Mouse (Mus musculus) ES-E14 (cell line): ENCODE measurements around the gene Gm20441. TPM values are rescaled to one million over a fixed set of nuclear protein-coding genes. Genes with fewer than 3 reads are reported as not detected.

ENCODE experiments used
- DNase-seq: peaks from one replicate; pipeline ENCODE4 v3.0.0-alpha.2; 2013; ENCODE audit warnings: low read depth, low spot score
- H3K27ac ChIP-seq: 2 replicates; pipeline ENCODE4 v1.5.1; 2012; ENCODE audit warnings: low read depth, mild to moderate bottlenecking, low read length, moderate library complexity, mixed read lengths; ENCODE audit not compliant: poor library complexity, insufficient read depth, severe bottlenecking
- H3K36me3 ChIP-seq: 2 replicates; pipeline ENCODE4 v1.6.1; 2012; ENCODE audit warnings: mild to moderate bottlenecking, low read length, moderate library complexity, mixed read lengths; ENCODE audit not compliant: control insufficient read depth, poor library complexity, insufficient read depth, severe bottlenecking
- H3K4me1 ChIP-seq, 2 experiments: fragments of 150-350 bp in 1 of 2; sonication (generic) in 1 of 2; 2 replicates each; pipeline ENCODE4 v1.6.1; 2012; ENCODE audit warnings: low read length in 2 of 2, mild to moderate bottlenecking in 1 of 2, mixed read lengths in 1 of 2; ENCODE audit not compliant: control insufficient read depth in 2 of 2, insufficient read depth in 2 of 2, poor library complexity in 1 of 2
- H3K4me3 ChIP-seq, 2 experiments: fragments of 150-350 bp in 1 of 2; sonication (generic) in 1 of 2; 2 replicates each; pipeline ENCODE4 v1.5.1; 2012; ENCODE audit warnings: low read length in 2 of 2, low read depth in 1 of 2, mild to moderate bottlenecking in 1 of 2, mixed read lengths in 1 of 2; ENCODE audit not compliant: insufficient read depth in 1 of 2, poor library complexity in 1 of 2, severe bottlenecking in 1 of 2
- H3K9ac ChIP-seq: 2 replicates; pipeline ENCODE4 v1.6.1; 2012; ENCODE audit warnings: low read depth, mild to moderate bottlenecking, low read length, mixed read lengths; ENCODE audit not compliant: poor library complexity, insufficient read depth, severe bottlenecking
- H3K9me3 ChIP-seq: fragments of 150-350 bp; sonication (generic); 2 replicates; pipeline ENCODE4 v1.6.1; 2012; ENCODE audit warnings: low read depth, mild to moderate bottlenecking, low read length; ENCODE audit not compliant: control insufficient read depth, insufficient read depth
- CHD2 ChIP-seq: IDR thresholded peaks from 2 replicates; pipeline ENCODE4 v1.6.1; 2014; ENCODE audit warnings: mild to moderate bottlenecking, low read depth, low read length, inconsistent platforms
- HCFC1 ChIP-seq: IDR thresholded peaks from 2 replicates; pipeline ENCODE4 v1.6.1; 2012; ENCODE audit warnings: low read length, inconsistent platforms, borderline replicate concordance; ENCODE audit not compliant: insufficient read depth
- MAFK ChIP-seq: IDR thresholded peaks from 2 replicates; pipeline ENCODE4 v1.6.1; 2014; ENCODE audit warnings: mild to moderate bottlenecking, low read depth, low read length, inconsistent platforms; ENCODE audit not compliant: insufficient read depth
- ZC3H11A ChIP-seq: IDR thresholded peaks from 2 replicates; pipeline ENCODE4 v1.6.1; 2012; ENCODE audit warnings: low read depth, mild to moderate bottlenecking, inconsistent platforms, low read length, borderline replicate concordance
- ZNF384 ChIP-seq: IDR thresholded peaks from 2 replicates; pipeline ENCODE4 v1.6.1; 2012; ENCODE audit warnings: low read depth, low read length, inconsistent platforms
- in situ Hi-C, 2 experiments: fragments of 600-800 bp; cut with MboI; formaldehyde crosslinking; loops; one replicate each; pipeline ENCODE4 v1.15.1; 2025; ENCODE audit warnings: low sequenced_read_pairs in 2 of 2, inconsistent platforms in 1 of 2; ENCODE audit not compliant: unreplicated experiment in 2 of 2
- total RNA-seq: library from RNA; depleted of rRNA; stranded (reverse); fragments of 300-350 nt; gene quantifications from 2 replicates; pipeline ENCODE4 v1.2.3, GENCODE M21; 2012

Gene Gm20441
- total RNA-seq, 1 experiment: not detected

- Histone ChIP-seq H3K9ac (no peak overlapping the region), H3K36me3 (no peaks in the 10 kb centered on the region), H3K4me1 (peaks cover 0 to 7% of the 10 kb centered on the region in 2 experiments; a peak in 1 of 4 replicates), H3K27ac (no peak overlapping the region), H3K9me3 (no peaks in the 10 kb centered on the region), H3K4me3 (no peak overlapping the region)
- TF ChIP-seq MAFK: no peak
- TF ChIP-seq ZC3H11A: no peak
- no peak for TF ChIP-seq HCFC1
- no peak for TF ChIP-seq CHD2
- no peak for DNase-seq
- in situ Hi-C loops: no loop called here
Observed at GRCm38 (mm10) chr10:75789081-75789735, 8.5 kb upstream of the Gm20441 start.

DNA sequence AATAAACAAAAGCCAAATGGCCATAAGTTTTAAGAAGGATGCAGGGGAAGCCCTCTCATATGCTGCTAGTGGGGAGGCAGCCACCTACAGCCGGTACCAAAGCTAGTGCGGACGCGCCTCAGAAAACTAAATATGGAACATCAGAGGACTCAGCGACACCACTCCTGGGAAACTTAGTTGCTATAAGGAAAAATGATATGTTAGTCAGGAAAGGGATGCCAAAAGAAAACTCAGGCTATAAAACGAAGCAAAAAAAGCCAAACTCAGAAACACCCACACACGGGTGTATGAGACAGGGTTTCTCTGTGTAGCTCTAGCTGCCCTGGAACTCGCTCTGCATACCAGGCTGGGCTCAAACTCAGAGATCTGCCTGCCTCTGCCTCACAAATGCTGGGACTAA, 7.5 kb upstream of the Gm20441 start:
- no peak for DNase-seq
- no peak overlapping the region for H3K27ac ChIP-seq
- H3K9me3 ChIP-seq: no peaks in the 10 kb centered on the region
- H3K4me1 ChIP-seq: peaks cover 0 to 5% of the 10 kb centered on the region in 2 experiments; a peak in 1 of 4 replicates
- no peak overlapping the region for H3K9ac ChIP-seq
- in situ Hi-C loops: no loop called here
- H3K4me3 ChIP-seq: no peak overlapping the region
- no peak for TF ChIP-seq MAFK
- no peak for TF ChIP-seq ZNF384
- TF ChIP-seq ZC3H11A: no peak
- no peak for TF ChIP-seq HCFC1
- TF ChIP-seq CHD2: no peak
- no peaks in the 10 kb centered on the region for H3K36me3 ChIP-seq

- no peaks in the 10 kb centered on the region for H3K36me3 ChIP-seq
- TF ChIP-seq HCFC1 (no peak), CHD2 (no peak), MAFK (no peak), ZNF384 (no peak), ZC3H11A (no peak)
Observed at GRCm38 (mm10) chr10:75785442-75785841, 4.7 kb upstream of the Gm20441 start.

DNA sequence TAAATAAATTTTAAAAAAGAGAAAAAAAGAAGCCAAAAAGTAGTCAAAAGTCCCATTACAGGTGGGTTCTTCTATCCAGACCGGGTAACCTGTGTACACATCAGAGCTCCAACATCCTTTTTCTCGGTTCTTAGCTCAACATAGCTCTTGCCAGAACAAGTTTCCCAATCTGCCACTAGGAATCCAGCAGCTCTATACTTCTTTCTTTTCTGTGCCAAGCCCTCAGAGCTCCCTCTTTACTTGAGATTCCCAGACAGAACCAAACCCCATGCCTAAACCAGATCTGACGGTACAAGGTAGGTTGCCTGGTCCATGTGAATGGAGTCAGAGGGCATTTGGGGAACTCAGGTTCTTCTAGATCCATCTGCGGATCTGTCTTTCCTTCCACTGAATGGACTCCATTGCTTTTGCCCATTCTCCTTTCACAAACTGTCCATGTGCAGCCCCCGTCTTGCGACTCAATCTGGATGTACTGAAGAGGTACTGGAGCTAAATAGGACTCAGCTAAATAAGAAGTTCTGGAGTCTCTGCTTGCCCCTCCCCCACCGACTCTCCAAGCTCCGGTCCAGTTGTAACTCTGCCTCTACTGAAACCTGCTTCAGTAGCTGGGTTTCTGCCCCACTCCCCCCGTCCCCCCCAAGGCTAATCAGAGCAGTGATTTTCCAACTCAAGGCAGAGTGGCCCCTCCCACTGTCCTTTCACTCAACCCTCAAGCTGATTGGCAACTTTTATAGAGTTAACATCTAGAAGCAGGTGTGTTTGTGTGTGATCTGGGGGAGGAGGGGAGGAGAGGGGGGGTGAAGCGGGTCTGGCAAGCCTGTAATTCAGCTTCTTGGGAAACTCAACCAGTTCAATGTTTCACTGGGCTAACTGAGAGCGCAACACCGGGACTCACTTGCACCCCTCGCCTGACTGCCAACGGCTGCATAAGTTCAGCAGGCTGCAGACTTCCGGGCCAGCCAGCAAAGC, 1.3 kb downstream of the Gm20441 start:
- Histone ChIP-seq H3K9me3 (no peaks in the 10 kb centered on the region), H3K4me3 (0 out of 4 replicates have a peak overlapping the region, but pooled peaks of 1 of the 2 experiments have one; percentile 1), H3K9ac (no peak overlapping the region), H3K4me1 (peaks cover 7 to 8% of the 10 kb centered on the region in 2 experiments; a peak in 3 of 4 replicates), H3K36me3 (no peaks in the 10 kb centered on the region), H3K27ac (no peak overlapping the region)
- DNase-seq: no peak
- in situ Hi-C loops: no loop called here
- TF ChIP-seq CHD2 (no peak), ZNF384 (no peak), ZC3H11A (no peak), HCFC1 (no peak), MAFK (no peak)

More at GRCm38 (mm10) chr10:75785442-75785841, 4.7 kb upstream of the Gm20441 start:
- Histone ChIP-seq H3K4me3 (no peak overlapping the region), H3K9ac (no peak overlapping the region), H3K4me1 (peaks cover 0 to 5% of the 10 kb centered on the region in 2 experiments; a peak in 1 of 4 replicates), H3K27ac (no peak overlapping the region), H3K9me3 (no peaks in the 10 kb centered on the region)
- in situ Hi-C loops: no loop called here
- no peak for DNase-seq
